Mouse (Mus musculus) c-Kit-negative CD71-positive TER-119-positive erythroid progenitor cells, embryonic 14.5 days (primary cell): Measurements from ENCODE around the gene Fastkd2.

Source experiments
- DNase-seq: peaks from one replicate; pipeline ENCODE4 v3.0.0-alpha.2; 2013; ENCODE audit warnings: low read depth, low spot score

Fastkd2 gene

GRCm38 (mm10) chr1:63730240-63730771 lies at the start of gene Fastkd2, which contains the start of gene Mdh1b:
Gene Fastkd2, plus strand, starts transcription at chr1:63730614.
Gene Mdh1b, minus strand, starts transcription at chr1:63730318.
- peak; percentile 54 for DNase-seq

- no peak for DNase-seq
These were observed 43.6 kb upstream of the Fastkd2 start, which contains the start of gene Dytn for GRCm38 (mm10) chr1:63686827-63687226. Gene Dytn, minus strand, starts transcription at chr1:63686927.

GRCm38 (mm10) chr1:63696861-63697260 lies 33.6 kb upstream of the Fastkd2 start:
- no peak for DNase-seq

- no peak for DNase-seq
These were observed 24.7 kb upstream of the Fastkd2 start for GRCm38 (mm10) chr1:63705733-63706132.

GRCm38 (mm10) chr1:63708876-63709275 lies 21.5 kb upstream of the Fastkd2 start:
- no peak for DNase-seq

GRCm38 (mm10) chr1:63720161-63720560 lies 10.3 kb upstream of the Fastkd2 start:
- DNase-seq: no peak

- DNase-seq: no peak
These were observed 618 bp upstream of the Fastkd2 start for GRCm38 (mm10) chr1:63729796-63730195.

- no peak for DNase-seq
These were observed 25.6 kb downstream of the Fastkd2 start for GRCm38 (mm10) chr1:63756005-63756404.

GRCm38 (mm10) chr1:63763212-63763694 lies 32.8 kb downstream of the Fastkd2 start:
- no peak for DNase-seq

- no peak for DNase-seq
These were observed 33.5 kb downstream of the Fastkd2 start for GRCm38 (mm10) chr1:63763881-63764386.

- no peak for DNase-seq
These were observed 34.0 kb downstream of the Fastkd2 start for GRCm38 (mm10) chr1:63764395-63764794.

- no peak for DNase-seq
These were observed 37.7 kb downstream of the Fastkd2 start for GRCm38 (mm10) chr1:63768112-63768511.

GRCm38 (mm10) chr1:63769167-63769566 lies 38.8 kb downstream of the Fastkd2 start, which contains the start of gene 4933402D24Rik:
Gene 4933402D24Rik, minus strand, starts transcription at chr1:63769267.
- no peak for DNase-seq

- DNase-seq: no peak
These were observed 39.9 kb downstream of the Fastkd2 start for GRCm38 (mm10) chr1:63770309-63770708.

- DNase-seq: no peak
These were observed 46.0 kb downstream of the Fastkd2 start for GRCm38 (mm10) chr1:63776396-63776795.

GRCm38 (mm10) chr1:63776902-63777630 lies 46.7 kb downstream of the Fastkd2 start:
- DNase-seq: no peak

- no peak for DNase-seq
These were observed 63.9 kb downstream of the Fastkd2 start for GRCm38 (mm10) chr1:63794326-63794725.
